Mouse (Mus musculus) mouse embryonic stem cell (cell line): ENCODE results near the gene Pkd2.
"Not testable (repeated sequence)": the region's sequence is repeated elsewhere in the genome, so short reads cannot be mapped to it uniquely, and the experiment has no call there.

ENCODE experiments used
- in situ Hi-C, 2 experiments: fragments of 300-500 bp; cut with MboI; formaldehyde crosslinking; loops; 1 replicate in 1 of 2; 3 replicates in 1 of 2; pipeline ENCODE4 v1.14.3; 2019 to 2020; ENCODE audit warnings: low sequenced_read_pairs in 2 of 2, low pct_unique_long_range_greater_than_20kb in 1 of 2, mixed read lengths in 1 of 2; ENCODE audit not compliant: unreplicated experiment in 1 of 2

Gene Pkd2

DNA sequence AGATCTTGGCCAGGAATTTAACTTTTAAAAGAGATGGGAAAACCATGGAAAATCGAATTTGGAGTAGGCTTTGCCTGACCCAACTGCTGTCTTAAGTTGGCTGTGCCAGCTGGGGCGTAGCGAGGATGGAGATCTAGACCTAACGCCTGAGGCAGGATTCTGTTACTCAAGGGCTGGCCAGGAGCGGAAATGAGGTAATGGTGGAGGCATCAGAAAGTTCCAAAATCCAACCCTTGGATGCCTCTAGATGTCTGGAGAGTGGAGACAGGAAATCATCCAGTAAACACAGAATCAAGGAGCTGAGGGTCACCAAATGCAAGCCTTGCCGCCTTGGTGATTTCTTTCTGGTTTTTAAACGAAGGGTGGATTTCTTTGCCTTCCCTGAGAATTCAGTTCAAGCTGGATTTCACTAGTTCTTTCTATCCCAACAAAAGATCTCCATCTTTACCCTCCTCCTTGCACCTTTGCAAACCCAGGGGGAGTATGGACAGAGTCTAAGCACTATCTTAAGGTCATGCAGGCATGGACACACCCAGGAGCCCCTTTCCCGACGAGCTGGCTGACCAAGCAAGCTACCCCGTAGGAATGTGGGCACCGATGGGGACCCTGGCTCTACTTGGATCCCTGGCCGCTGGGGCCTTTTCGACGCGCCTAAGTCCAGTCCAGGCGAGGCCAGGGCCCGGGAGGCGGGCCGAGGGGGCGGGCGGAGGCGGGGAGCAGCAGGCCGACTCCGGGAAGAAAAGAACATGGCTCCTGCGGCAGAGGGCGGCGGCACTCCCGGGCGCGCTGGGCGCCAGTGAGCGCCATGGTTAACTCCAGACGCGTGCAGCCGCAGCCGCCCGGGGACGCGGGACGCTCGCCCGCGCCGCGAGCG, at the start of gene Pkd2:
Pkd2 (plus strand) TSS at position 619 of the 874 bp plus-strand sequence.
- in situ Hi-C loops: no loop called here

DNA sequence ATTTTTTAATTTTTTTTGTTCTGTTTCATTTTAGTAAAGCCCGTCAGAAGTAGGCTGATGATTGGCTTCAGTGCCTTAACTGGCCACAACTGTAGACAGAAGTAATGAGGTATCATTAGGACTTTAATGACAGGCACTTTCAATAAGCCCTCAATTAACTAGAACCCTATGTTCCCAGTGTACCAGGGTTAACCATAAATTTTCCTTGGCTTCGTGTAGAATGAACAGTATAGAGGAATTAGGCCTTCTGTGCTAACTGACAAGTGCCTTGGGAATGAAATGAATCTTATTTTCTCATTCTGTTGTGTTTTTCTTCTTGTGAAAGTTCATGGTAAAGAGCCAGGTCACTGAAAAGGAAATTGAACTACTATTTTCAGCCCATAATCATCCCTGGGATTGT, 43.3 kb upstream of the Pkd2 start:
- in situ Hi-C loops: no loop called here

DNA sequence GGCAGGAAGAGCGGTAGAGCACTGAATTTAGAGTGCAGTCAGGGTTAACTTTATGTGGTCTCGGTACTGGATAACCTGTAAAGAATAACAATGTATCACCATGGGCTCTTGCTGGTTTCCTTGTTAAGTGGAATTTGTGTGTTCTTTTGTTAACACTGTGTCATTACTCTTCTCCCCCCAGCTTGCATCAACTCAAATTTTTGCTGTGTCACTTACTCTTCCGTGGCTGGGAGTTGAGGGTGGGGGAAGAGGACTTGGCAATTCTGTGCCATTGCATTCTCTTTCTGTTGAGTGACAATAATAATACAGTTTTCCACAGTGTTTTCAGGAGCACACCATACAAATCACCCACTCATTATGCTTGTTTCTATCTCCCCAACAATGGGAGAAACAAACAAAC, 42.2 kb upstream of the Pkd2 start:
- in situ Hi-C loops: no loop called here

DNA sequence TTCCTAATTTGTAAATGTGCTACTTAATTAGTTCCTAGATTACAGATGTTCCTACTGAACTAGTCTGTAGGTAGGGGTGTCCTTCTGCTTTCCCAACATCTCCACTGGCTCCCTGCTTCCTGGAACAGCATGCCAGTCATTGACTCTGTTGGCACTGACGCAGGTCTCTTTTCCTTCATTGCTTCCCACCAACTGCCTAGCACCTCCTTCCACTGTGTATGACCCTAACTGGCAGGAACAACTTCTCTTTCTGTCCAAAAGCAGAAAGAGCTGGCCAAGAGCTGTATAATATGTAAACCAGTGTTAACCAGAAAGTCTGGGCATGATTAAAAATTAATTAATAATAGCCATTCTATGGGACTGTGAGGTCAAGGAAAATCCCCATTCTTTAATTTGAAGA, 41.5 kb upstream of the Pkd2 start:
- in situ Hi-C loops: no loop called here

DNA sequence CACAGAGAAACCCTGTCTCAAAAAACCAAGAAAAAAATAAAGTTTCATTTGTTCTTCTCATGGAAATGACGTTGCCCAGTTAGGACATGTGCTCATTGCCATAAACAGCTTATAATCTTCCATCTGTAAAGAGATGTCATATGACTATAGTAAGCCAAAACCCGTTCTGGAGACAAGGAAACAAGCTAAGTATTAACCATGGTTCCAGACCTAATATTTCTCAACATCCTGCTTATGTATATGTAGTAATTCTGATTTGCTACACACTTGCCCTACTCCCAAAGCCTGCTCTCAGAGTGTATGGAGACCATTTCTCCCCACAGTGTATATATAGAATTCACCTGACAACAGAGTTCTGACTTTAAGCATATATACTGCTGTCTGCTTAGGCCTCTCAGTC, 37.2 kb upstream of the Pkd2 start:
- in situ Hi-C loops: no loop called here

DNA sequence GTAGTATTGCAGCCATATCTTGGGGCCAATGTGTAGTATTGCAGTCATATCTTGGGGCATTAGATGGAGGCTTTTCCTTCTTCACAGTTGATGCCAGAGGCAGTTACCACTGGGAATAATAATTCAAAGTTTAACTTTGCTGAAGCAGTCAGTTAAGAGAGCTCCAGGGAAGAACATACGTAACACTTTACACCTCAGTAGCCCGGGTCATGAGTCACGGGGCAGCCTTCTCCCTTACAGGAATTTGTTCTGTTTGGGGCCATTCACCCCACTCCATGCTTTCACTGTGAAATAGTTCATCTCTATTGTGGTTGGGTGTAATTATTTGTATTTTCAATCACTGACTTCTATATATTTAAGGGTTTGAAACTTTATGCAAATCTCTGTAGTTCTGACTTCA, 35.4 kb upstream of the Pkd2 start:
- in situ Hi-C loops: no loop called here

DNA sequence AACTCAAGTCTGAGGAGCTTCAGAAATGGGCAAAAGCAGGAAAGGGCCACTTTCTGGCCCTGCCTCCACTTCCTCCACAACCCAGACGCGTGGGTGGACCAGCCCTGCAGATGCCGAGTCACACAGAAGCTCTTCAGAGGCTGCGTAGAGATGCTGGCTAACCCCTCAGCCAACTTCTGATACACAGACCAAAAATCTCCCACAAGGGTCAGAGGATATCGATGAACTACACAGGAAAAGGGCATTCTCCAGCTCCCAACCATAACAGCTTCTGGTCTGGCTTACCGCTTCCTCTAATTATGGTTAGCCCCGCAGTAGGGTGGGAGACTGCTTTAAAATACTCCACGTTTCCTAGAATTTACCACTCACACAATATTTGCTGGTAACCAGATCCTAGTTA, 33.3 kb upstream of the Pkd2 start:
- in situ Hi-C loops: no loop called here

DNA sequence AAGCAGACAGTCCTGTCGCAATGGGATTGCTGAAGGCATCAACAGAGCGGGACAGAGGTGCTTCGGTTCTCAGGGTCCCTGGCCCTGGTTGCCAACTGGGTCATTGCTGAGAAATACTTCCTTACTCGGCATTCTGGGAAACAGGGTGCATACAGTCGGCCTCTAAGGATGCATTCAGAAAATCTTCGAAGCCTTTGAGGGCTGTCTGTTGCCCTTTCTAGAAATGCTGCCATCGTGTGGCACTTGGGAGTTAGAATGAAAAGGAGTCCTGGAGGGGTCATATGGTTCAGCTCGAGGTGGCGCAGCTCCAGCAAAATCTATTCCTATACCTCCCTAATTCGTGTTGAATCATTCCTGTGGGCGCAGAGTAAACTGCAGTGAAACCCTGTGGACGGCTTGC, 26.4 kb upstream of the Pkd2 start:
- in situ Hi-C loops: no loop called here

DNA sequence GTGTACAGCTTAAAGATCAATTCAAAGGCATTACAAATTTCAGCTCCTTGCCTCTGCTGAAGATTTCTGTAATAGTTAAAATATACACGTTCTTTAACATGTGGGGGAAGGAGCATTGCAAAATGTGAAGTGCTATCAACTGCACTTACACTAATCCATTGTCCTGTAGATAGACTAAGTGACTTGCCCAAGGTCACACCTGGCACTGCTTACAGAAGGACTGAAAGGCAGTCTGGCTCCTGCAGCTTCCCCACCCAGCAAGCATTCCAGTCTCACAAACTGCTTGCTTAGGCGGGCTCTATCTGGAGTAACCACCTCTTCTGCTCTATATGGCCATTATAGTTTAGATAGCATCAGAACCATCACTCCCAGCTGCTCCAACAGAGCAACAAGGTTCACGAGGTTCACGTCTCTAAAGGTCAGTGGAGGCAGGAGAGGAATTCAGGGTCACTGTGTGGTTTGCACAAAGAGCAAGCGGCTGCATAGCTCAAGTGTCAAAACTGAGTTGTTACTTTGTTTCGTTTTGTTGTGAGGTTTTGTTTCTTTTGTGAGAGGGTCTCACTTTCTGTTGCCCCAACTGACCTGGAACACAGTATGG, 25.2 kb upstream of the Pkd2 start:
- in situ Hi-C loops: no loop called here

DNA sequence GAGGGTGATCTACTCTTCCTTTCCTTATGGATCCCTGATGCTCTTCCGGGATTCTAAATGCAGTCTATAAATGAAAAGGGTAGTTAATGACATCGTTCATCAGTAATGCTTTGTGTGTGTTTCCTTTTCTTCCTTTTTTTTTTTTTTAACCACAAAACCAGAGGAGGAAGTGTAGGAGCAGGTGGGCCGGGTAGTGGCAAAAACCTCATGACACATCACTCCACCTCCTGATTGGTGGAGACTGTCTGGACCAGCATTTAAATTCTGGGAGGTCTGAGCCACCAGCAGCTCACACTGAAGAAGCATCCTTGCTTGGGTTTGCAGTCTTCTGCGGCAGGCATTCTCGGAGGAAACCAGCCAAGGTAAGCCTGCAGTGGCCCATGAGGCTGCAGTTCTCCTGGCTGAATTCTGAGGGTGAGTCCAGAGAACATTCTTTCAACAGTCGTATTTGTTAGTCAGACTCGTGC, 24.4 kb upstream of the Pkd2 start, which contains the start of gene Spp1:
Spp1 (plus strand) TSS at position 284 of the 467 bp plus-strand sequence.
- in situ Hi-C loops: no loop called here

DNA sequence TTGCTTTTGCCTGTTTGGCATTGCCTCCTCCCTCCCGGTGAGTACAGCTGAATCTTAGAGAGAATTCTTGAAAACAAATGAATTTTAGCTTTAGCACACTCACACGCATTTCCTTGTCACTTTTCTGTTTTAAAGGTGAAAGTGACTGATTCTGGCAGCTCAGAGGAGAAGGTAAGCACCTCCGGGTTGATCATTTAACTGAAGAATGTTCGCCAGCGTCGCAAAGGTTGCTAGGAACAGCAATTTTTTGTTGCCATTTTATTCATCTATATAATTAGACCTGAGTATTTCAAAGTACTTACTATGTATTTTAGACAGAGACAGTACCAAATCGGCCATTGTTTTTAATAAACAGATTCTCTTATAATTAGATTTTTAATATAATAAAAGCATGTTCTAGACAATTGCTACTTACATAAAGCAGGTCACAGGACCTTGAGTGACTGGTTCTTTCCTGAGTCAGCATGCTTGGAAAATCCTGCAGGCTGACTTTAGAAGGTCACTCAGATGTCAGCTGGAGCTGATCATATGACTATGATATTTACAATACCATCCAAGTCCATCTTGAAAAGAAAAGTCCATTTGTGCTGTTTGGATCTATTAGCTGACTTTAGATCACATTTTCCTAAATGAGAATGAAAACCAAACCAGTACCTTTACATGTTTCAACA, 22.7 kb upstream of the Pkd2 start:
- in situ Hi-C loops: no loop called here

DNA sequence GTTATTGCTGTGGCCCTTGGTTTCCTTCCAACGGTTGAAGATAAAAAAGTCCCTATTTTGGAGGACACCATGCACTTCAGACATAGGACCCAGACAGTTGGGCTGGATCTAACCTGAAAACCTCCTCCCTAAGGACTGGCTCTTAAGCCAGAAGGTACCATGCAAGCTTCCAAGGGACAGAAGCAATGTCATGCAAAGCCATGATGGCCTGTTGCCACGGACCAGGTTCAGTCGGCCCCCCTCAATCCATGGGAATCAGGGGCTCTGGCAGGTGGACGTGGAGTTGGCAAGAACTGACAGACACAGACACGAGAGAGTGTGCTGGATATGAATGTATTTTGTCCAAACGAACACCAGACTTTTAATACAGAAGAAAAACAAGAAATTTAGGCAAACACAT, 16.9 kb upstream of the Pkd2 start:
- in situ Hi-C loops: no loop called here

DNA sequence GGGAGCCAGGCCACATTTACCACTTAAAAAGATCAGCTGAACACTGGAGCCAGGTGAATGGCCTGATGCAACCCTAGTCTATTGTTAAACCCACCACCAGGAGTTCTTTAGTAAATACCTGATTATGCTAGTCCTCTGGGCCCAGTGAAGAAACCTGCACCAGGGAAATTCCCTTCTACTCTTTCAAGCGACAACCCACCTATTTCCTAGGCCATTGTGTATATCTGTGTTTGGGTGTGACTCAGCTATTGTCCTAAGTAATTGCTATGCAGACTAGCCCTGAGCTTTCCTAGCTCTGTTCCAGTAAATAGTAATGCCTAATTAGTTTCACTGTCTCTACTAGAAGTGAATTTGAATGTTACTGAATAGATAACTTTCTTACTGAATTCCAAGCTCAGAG, 16.4 kb upstream of the Pkd2 start:
- in situ Hi-C loops: no loop called here

DNA sequence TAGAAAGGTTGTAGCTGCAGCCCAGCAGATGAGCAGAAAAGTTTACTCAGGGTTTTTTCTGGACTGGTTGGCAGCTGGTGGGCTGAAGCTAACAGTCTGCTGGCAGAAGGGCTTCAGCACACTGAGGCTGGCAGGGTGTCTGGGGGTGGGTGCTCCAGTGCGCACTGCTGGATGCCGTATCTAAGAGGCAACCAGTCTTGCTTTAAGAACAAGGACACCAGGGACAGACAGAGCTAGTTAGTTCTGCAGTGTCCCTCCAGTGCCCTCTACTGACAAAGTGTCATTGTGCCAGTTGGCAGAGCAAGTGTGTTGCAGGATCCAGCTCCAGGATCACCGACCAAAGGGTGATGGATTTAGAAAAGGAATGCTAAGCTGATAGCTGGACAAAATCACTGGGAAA, 13.1 kb upstream of the Pkd2 start:
- in situ Hi-C loops: no loop called here

DNA sequence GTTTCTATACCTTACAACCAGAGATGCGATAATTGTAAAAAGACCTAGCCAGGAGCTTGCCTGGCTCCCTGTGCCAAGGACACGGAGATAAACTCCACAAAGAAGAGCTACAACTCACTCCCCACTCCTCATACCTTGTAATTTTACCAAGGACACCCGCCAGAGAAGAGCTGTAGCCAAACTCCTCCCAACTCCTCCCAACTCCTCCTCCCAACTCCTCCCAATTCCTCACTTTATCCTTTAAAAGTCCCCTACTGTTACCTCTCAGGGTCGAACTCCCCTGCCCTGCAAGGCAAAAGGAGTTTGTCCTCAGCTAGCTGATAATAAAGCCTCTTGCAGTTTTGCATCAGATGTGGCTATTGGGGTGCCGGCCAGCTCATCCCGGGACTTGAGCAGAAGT, 10.9 kb upstream of the Pkd2 start:
- in situ Hi-C loops: not testable (repeated sequence)

DNA sequence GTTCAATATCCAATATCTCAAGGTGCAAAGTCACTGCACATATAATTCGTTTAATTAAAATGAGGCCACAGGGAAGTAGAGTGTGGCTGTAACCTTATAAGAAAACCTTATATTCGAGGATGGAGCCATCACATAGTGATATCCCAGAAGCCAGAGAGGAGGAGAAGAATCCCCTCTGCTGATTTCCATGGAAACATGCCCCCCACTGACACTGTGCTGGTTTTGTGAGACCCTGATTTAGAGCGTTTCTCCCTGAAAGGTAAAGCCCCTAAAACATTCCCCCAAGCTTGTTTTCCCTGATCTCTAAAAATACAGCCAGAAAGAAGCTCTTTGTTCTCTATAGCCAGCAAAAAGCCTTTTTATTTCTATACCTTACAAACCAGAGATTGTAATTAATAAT, 9.8 kb upstream of the Pkd2 start:
- in situ Hi-C loops: no loop called here

DNA sequence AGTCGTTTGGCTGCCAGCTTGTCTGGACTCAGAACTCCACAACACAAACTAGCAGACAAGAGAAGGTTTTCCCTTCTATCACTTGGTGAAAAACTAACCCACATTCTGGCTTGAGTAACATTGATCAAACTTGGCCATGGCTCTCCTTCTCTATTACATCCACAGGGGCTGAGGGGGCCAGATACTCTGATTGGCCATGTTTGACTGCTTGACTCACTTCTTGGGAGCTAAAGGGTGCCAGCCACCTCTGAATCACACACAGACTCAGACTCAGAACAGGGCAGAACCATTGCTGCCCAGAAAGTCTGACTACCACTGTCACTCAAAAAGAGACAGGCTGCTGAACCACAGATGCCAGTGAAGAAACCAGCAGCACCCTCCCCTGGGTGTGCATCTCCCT, 6.2 kb upstream of the Pkd2 start:
- in situ Hi-C loops: loop anchor here in 1 of 2 experiments (5.0 kb wide), 1 partner anchor 111 kb away; no protein-coding TSS in a partner anchor

DNA sequence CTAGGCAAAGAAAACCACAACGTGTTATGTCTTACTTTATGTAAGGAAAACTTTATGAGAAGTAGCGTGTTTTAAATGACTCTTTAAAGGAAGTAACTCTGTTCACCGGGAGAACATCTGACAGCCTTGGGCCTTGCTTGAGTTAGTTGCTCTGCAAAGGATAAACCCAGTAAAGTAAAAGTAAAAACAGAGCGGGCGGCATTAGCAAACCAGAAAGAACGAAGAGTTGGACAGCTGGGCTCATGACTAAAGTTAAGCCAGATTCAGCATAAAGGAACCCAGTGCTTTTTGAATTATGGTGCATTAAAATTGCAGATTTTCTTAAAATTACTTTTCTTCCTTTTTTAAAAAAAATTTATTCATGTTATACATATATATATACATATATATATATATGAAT, 4.7 kb upstream of the Pkd2 start:
- in situ Hi-C loops: loop anchor here in 1 of 2 experiments (5.0 kb wide), 1 partner anchor 112 kb away; no protein-coding TSS in a partner anchor

DNA sequence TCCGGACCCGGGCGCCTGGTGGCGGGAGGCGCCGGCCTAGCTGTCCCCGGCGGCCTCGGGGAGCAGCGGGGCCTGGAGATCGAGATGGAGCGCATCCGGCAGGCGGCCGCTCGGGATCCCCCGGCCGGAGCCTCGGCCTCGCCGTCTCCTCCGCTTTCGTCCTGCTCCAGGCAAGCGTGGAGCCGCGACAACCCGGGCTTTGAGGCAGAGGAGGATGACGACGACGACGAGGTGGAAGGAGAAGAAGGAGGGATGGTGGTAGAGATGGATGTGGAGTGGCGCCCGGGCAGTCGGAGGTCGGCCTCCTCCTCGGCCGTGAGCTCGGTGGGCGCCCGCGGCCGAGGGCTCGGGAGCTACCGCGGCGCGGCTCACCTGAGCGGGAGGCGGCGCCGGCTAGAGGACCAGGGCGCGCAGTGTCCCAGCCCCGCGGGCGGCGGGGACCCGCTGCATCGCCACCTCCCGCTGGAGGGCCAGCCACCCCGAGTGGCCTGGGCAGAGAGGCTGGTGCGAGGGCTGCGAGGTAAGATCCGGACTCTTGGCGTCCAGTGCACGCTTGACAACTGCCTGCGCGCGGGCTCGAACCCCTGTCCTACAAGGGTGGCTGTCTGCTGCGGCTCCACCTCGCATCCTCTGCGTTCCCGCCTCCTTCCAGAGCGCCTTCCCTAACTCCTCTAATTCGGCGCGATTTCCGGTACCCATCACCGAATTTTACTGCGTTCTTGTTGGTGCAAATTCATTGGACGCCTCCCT, 631 bp downstream of the Pkd2 start:
- in situ Hi-C loops: no loop called here
